Mouse (Mus musculus) kidney, embryonic 15.5 days (tissue): Measurements from ENCODE around the gene Ctsq. TPM values are rescaled to one million over a fixed set of nuclear protein-coding genes. Genes with fewer than 3 reads are reported as not detected.
"Not testable (repeated sequence)": the region's sequence is repeated elsewhere in the genome, so short reads cannot be mapped to it uniquely, and the experiment has no call there.

Source experiments
- ATAC-seq: fragments of 200-750 bp; cut with Nextera tagmentation; replicated peaks from 2 replicates; pipeline ENCODE4 v1.8.0; 2017; ENCODE audit warnings: moderate TSS enrichment; ENCODE audit not compliant: low FRiP score
- H3K27ac ChIP-seq: fragments of 300-500 bp; sonication (generic); 2 replicates; pipeline ENCODE4 v1.5.1; 2015; ENCODE audit warnings: mild to moderate bottlenecking, inconsistent platforms
- H3K27me3 ChIP-seq: fragments of 300-500 bp; sonication (generic); 2 replicates; pipeline ENCODE4 v1.6.1; 2015; ENCODE audit warnings: inconsistent platforms
- H3K36me3 ChIP-seq: fragments of 300-500 bp; sonication (generic); 2 replicates; pipeline ENCODE4 v1.6.1; 2015; ENCODE audit warnings: inconsistent platforms
- H3K4me1 ChIP-seq: fragments of 300-500 bp; sonication (generic); 2 replicates; pipeline ENCODE4 v1.6.1; 2015; ENCODE audit warnings: inconsistent platforms
- H3K4me2 ChIP-seq: fragments of 300-500 bp; sonication (generic); 2 replicates; pipeline ENCODE4 v1.6.1; 2015; ENCODE audit warnings: moderate library complexity, mild to moderate bottlenecking, inconsistent platforms
- H3K4me3 ChIP-seq: fragments of 300-500 bp; sonication (generic); replicated peaks from 2 replicates; pipeline ENCODE4 v1.5.1; 2015; ENCODE audit warnings: mild to moderate bottlenecking, inconsistent platforms
- H3K9ac ChIP-seq: fragments of 300-500 bp; sonication (generic); 2 replicates; pipeline ENCODE4 v1.6.1; 2015; ENCODE audit warnings: mild to moderate bottlenecking, inconsistent platforms
- H3K9me3 ChIP-seq: fragments of 300-500 bp; sonication (generic); replicated peaks from 2 replicates; pipeline ENCODE4 v1.6.1; 2016; ENCODE audit warnings: inconsistent platforms
- WGBS: fragments of 180-500 bp; shearing (Covaris S2); methylation state at CpG from one replicate; pipeline ENCODE4 v1.1.7; 2015; ENCODE audit warnings: mixed read lengths; 5-methylcytosine and 5-hydroxymethylcytosine counted together
- polyA plus RNA-seq: library from polyadenylated mRNA; unstranded; fragments of >200 nt; fragmentation: Nextera tagmentation; extraction: Ambion mirVana; gene quantifications from 2 replicates; pipeline ENCODE4 v1.2.1, GENCODE M21; 2015

Ctsq gene
- polyA plus RNA-seq, result not detected in 2 replicates

GRCm38 (mm10) chr13:61040531-61040930, at the start of gene Ctsq:
Gene Ctsq, minus strand, starts transcription at chr13:61040631.
- WGBS, result 55% methylated on average over 3 of the region's 3 CpGs
- H3K9ac ChIP-seq, result no peak within 1 kb of the TSS
- H3K4me1 ChIP-seq, result no peaks in the 10 kb centered on the region
- H3K4me2 ChIP-seq, result no peak within 1 kb of the TSS
- no peak within 1 kb of the TSS for H3K27ac ChIP-seq
- H3K27me3 ChIP-seq, result no peaks in the 10 kb centered on the region
- no peak for ATAC-seq
- H3K9me3 ChIP-seq, result no peaks in the 10 kb centered on the region
- no peak within 1 kb of the TSS for H3K4me3 ChIP-seq
- no peaks in the 10 kb centered on the region for H3K36me3 ChIP-seq

DNA sequence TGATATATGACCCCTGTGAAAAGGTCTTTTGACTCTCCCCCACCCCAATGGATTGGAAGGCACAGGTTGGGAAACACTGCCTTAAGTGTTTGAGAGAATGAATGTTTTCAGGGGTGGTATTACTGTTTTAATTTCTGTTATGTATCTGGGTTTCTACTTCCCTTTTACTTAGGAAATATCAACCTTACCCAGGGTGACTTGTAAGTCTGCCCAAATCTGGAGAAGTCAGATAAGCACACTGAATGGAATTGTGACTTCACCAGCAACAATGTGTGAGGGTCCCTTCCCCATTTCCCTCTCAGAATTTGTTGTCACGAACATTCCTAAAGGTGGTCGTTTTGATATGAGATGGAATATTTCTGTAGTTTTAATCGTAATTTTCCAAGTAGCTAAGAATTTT, 17.6 kb downstream of the Ctsq start:
- Histone ChIP-seq H3K9ac (no peak overlapping the region), H3K4me1 (no peaks in the 10 kb centered on the region), H3K27me3 (no peaks in the 10 kb centered on the region), H3K27ac (no peak overlapping the region), H3K4me3 (no peak overlapping the region), H3K36me3 (no peaks in the 10 kb centered on the region), H3K4me2 (no peak overlapping the region), H3K9me3 (0 out of 2 replicates have a peak, but pooled peaks cover under 1% of the 10 kb centered on the region)
- 85% methylated on average over 3 of the region's 3 CpGs for WGBS
- no peak for ATAC-seq

- H3K9ac ChIP-seq, result no peak overlapping the region
- no peaks in the 10 kb centered on the region for H3K36me3 ChIP-seq
- H3K4me2 ChIP-seq, result no peak overlapping the region
- 83% methylated on average over 6 of the region's 6 CpGs for WGBS
- H3K4me1 ChIP-seq, result no peaks in the 10 kb centered on the region
- no peak overlapping the region for H3K27ac ChIP-seq
- no peak for ATAC-seq
- no peaks in the 10 kb centered on the region for H3K9me3 ChIP-seq
- no peaks in the 10 kb centered on the region for H3K27me3 ChIP-seq
- no peak overlapping the region for H3K4me3 ChIP-seq
These were observed 18.6 kb downstream of the Ctsq start for GRCm38 (mm10) chr13:61021844-61022243.

GRCm38 (mm10) chr13:61010171-61010570, 30.3 kb downstream of the Ctsq start:
- Histone ChIP-seq H3K36me3 (no peaks in the 10 kb centered on the region), H3K27me3 (no peaks in the 10 kb centered on the region), H3K9ac (no peak overlapping the region), H3K4me2 (no peak overlapping the region), H3K4me3 (no peak overlapping the region), H3K27ac (no peak overlapping the region), H3K9me3 (no peaks in the 10 kb centered on the region), H3K4me1 (no peaks in the 10 kb centered on the region)
- no peak for ATAC-seq
- 85% methylated on average over 4 of the region's 4 CpGs for WGBS

DNA sequence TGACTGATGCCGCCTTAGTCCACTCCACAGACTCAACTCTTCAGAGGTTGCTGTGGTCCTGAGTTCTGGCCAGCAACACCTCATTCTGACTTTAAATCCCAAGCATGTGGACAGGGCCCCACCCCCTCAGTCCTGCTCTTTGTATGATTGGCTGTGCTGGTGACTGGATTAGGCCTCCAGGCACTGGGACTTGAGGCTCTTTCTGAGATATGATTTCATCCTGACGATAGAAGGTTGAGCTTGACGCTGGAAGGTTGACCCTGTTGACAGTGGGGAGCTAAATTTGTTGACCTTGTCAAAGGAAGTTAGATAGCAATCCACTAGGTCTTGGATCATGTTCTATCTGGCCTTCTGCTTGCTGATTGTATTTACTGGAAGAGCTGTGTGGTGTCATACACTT, 34.6 kb downstream of the Ctsq start, which contains the start of gene Ctsj:
TSS of gene Ctsj (minus strand) at position 101 of the 400 bp plus-strand sequence.
- Histone ChIP-seq H3K36me3 (no peaks in the 10 kb centered on the region), H3K4me3 (no peak within 1 kb of the TSS), H3K9me3 (no peaks in the 10 kb centered on the region), H3K27me3 (no peaks in the 10 kb centered on the region), H3K4me2 (no peak within 1 kb of the TSS), H3K27ac (no peak within 1 kb of the TSS), H3K9ac (no peak within 1 kb of the TSS), H3K4me1 (no peaks in the 10 kb centered on the region)
- WGBS, result 67% methylated on average over 3 of the region's 3 CpGs
- no peak for ATAC-seq

DNA sequence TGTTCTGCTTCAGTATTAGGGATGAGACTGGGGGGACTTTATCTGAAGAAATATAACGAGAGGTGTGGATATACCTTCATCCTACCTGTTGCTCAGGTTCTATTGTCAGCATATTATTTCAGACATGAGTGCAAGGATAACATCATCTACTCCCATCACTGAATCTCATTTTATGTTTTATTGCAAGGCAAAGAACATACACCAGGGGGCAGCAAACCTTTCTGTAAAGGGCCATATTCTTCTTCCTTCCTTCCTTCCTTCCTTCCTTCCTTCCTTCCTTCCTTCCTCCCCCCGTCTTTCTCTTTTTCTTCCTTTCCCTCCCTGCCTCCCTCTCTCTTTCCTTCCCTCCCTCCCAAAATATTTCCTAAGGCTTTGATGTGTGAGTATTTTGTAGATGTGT, 42.8 kb downstream of the Ctsq start:
- no peak overlapping the region for H3K9ac ChIP-seq
- no peak overlapping the region for H3K4me3 ChIP-seq
- no peaks in the 10 kb centered on the region for H3K27me3 ChIP-seq
- no peak overlapping the region for H3K27ac ChIP-seq
- H3K36me3 ChIP-seq, result no peaks in the 10 kb centered on the region
- no peak overlapping the region for H3K4me2 ChIP-seq
- ATAC-seq, result no peak
- no peaks in the 10 kb centered on the region for H3K4me1 ChIP-seq
- WGBS, result 69% methylated on average over 2 of the region's 2 CpGs
- no peaks in the 10 kb centered on the region for H3K9me3 ChIP-seq

DNA sequence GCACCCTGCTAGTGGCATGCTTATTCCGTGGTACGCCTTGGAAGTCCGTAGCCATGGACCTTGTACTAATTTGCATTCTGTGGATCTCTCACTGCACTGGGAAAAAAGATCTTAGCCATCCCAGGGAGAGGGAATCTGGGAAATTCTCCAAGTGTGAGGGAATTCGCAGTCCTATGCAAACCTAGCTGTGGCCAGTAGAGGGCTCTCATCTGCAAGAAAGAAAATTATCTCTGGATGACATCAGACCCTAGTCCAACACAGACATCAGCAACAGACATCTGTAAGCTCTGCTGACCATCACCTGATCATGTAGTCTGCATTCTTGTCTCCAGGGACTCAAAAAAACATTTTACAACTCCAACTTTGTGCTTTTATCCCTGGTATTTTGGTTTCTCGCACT, 53.5 kb downstream of the Ctsq start:
- WGBS, result 75% methylated on average over 4 of the region's 5 CpGs
- not testable (repeated sequence) for H3K4me3 ChIP-seq, H3K9me3 ChIP-seq, H3K4me2 ChIP-seq, H3K27me3 ChIP-seq, H3K4me1 ChIP-seq, ATAC-seq, H3K9ac ChIP-seq, H3K27ac ChIP-seq, H3K36me3 ChIP-seq

Other genes with a start within 250 kb of the Ctsq start
- gene Ctsll3, start 237.8 kb downstream of the Ctsq start, polyA plus RNA-seq, result not detected in 2 replicates
- gene 4930486L24Rik, start 176.2 kb downstream of the Ctsq start, polyA plus RNA-seq, result 0.17 TPM in 1 of 2 replicates, not detected in the other
- 0.35 and 0.50 TPM in 2 replicates for gene Gm49392, start 143.7 kb downstream of the Ctsq start, polyA plus RNA-seq
- 3.9 and 4.1 TPM in 2 replicates for gene Ctla2b, start 143.2 kb downstream of the Ctsq start, polyA plus RNA-seq
- gene Tpbpb, start 135.8 kb downstream of the Ctsq start, polyA plus RNA-seq, result not detected in 2 replicates
- gene Gm49393, start 105.0 kb downstream of the Ctsq start, polyA plus RNA-seq, result 0.87 TPM in 1 of 2 replicates, not detected in the other
- 1.4 and 1.5 TPM in 2 replicates for gene Gm49391, start 104.1 kb downstream of the Ctsq start, polyA plus RNA-seq
- 30.6 and 33.5 TPM in 2 replicates for gene Ctla2a, start 104.0 kb downstream of the Ctsq start, polyA plus RNA-seq
- gene Tpbpa, start 98.6 kb downstream of the Ctsq start, polyA plus RNA-seq, result not detected in 2 replicates
- gene Ctsj, start 34.7 kb downstream of the Ctsq start, polyA plus RNA-seq, result not detected in 2 replicates
- not detected in 2 replicates for gene Ctsr, start 123.6 kb upstream of the Ctsq start, polyA plus RNA-seq
- not detected in 2 replicates for gene Cts6, start 162.8 kb upstream of the Ctsq start, polyA plus RNA-seq
- not detected in 2 replicates for gene Cts8, start 214.7 kb upstream of the Ctsq start, polyA plus RNA-seq
- not detected in 2 replicates for gene Gm49398, start 248.2 kb upstream of the Ctsq start, polyA plus RNA-seq